Mouse (Mus musculus): Measurements from ENCODE around the gene Lrrc28. TPM values are rescaled to one million over a fixed set of nuclear protein-coding genes. Genes with fewer than 3 reads are reported as not detected.

Lrrc28 gene
- total RNA-seq, 2 experiments from 2014 or later = 17.5 to 19.6 TPM

DNA sequence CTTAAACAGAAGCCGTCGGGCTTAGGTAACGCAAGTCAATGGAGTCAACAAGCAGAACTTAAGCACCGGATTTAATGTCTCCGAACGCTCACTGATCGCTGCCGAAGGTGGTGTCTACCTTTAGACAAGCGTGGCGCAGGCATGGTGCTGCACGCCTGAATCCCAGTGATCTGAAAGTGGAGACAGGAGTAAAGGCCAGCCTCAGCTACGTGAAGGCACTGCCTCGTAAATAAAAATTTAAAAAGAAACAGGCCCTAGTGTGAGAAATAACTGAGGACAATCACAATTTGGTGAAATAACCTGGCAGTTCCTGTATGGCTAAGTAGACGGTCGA lies 580 bp upstream of the Lrrc28 start:
- DNase-seq = no peak

DNA sequence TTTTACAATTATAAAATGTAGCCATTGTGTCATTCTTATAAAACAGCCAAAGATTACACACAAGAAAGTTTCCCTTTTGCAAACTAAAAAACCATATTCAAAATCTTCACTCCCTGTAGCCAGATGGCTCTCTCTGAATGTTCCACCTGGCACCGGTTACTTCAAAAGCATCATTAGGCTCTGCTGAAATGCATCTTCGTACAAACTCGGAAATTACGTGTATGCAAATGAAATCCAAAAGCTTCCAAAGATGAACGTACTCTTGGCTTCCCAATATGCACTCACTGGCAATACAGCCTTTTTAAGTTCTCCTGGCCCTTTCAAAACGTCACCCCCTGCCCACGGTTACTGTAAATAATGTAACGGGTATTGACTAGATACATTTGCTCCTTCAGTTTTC lies 777 bp downstream of the Lrrc28 start:
- no peak for DNase-seq

DNA sequence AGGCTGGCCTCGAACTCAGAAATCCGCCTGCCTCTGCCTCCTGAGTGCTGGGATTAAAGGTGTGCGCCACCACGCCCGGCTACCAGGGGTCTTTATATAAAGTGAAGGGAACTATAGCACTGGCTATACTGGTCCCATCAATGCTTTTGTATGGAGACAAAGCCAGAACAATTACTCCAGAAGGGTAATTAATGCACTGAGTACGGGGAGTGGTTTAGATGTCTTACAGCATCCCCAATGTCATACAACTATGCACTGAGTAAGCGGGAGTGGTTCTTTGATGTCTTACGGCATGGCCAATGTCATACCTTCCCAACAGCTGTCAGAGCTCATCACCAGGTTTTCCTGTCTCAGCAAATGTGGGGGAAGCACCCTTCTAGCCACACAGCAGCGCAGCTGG lies 2.1 kb downstream of the Lrrc28 start:
- DNase-seq = no peak

DNA sequence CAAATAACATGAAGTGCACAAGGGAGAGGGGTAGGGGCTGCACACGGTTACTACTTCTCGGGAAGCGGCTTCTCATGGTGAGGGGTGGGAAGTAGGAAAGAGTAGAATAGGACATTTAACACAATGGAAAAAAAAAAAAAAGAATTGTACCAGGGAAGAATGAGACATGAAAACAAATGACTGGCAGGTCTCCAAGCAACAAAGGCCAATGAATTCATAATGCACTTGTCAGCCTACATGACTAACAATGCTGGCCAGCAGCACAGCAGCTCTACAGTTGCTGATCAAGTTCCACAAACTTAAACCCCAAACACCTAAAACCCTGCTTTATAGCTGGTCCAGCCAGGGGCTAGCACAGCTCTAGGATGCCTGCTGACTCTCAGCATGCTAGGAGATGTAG lies 6.1 kb downstream of the Lrrc28 start:
- peak; percentile 29 to 39 for DNase-seq

DNA sequence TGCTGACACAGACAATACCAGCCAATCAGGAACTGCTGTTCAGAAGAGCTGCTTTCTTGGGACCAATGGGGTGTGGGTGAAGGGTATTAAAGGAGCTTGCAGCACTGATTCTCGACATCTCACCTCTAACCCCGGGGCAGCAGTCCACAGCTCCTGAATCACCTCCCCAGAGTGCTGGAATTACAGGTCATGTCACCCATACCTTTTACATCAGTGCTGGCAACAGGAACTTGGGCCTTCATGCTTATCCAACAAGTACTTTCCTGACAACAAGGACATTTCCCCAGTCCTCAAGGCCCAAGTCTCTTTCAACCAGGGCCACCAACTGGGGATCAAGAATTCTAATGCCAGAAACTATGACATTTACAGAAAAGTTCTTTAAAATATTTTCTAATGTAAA lies 8.9 kb downstream of the Lrrc28 start:
- no peak for DNase-seq

DNA sequence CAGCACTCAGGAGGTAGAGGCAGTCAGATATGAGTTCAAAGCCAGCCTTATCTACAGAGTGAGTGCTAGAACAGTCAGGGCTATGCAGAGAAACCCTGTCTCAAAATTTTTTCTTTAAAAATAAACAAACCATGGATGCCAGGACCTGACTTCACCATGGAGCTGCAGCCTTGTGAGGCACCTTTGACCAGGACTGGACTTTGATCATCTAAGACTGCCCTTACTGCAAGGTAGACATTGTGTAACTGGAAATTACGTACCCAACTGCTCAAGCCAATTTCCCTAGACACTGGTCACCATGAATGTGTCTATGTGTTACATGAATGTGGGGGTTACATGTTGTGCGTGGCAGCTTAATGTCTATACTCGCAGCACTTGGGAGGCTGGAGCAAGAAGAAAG lies 10.9 kb downstream of the Lrrc28 start:
- DNase-seq = no peak

DNA sequence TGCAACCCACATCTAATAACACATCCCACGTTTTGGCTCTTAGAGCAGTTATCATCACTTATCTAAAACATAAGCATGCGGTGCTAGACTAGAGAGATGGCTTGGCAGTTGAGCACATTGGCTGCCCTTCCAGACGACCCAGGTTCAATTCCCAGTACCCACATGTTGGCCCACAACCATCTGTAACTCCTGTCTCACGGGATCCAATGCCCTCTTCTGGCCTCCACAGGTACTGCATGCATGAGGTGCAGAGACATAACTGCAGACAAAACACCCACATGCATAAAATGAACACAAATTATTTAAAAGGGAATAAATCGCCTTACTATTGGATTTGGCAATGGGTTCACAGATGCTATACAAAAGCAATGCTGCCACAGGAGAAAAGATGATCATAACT lies 12.7 kb downstream of the Lrrc28 start:
- no peak for DNase-seq

DNA sequence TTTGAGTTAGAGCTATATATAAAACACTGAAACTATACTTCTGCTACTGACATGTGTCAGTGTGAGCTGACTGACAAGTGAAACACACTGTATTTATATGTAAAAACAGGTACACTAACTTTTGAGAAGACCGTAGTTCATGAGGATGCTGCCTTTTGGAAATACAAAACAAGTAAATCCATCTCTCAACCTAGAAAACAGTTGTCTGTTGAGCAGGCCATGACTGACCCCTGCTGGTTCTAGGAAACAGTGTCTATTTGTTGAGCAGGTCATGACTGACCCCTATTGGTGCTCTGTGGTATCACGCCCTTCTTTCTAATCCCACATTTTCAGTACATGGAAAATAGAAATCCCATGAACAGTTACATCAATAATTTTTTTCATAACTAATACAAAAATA lies 14.3 kb downstream of the Lrrc28 start:
- peak; percentile 65 to 76 for DNase-seq

DNA sequence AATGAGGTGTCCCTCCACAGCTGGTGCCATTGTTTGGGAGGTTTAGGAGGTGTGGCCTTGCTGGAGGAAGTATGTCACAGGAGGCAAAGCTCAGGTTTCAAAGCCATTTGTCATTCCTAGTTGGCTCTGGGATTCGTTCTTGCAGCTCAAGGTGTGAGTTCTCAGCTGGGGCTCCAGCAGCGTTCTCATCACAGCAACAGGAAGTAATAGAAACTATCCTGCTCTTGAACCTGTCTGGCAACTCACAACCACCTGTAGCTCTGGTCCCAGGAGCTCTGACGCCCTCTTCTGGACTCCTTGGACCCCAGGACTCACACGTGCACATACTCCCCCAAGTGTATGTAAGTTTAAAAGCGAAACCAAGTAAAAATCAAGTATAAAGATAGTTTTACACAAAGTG lies 15.4 kb downstream of the Lrrc28 start:
- no peak for DNase-seq

DNA sequence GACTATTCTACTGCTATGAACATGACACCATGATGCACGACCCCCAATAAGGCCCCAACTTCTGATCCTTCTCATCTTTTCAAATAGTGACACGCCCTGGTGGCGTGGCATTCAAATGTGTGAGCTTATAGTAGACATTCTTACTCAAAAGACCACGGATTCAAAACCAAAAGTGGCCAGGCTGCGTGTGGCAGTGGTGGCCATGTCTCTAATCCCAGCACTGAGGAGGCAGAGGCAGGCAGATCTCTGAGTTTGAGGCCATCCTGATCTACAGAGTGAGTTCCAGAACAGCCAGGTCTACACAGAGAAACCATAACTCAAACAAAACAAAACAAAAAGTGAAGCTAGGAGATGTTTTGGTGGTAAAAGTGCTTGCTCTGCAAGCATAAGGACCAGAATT lies 18.4 kb downstream of the Lrrc28 start:
- no peak for DNase-seq

DNA sequence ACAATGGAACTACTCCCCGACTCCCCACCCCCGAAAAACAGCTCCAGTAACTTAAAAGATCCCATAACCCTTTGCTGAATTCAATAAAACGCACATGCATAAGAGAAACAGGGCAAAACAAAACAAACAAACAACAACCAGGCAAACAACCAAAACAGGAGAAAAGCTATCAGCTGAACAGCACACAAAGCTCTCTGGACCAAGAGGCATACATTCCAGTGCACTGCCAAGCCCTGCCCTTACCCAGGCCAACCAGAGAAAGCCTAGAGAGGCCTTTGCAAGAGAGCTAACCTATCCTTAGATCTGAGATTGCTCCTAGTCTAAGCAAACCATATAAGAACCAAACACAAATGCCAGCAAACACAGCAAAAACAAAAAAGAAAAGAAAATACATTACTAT lies 22.9 kb downstream of the Lrrc28 start:
- DNase-seq = no peak

DNA sequence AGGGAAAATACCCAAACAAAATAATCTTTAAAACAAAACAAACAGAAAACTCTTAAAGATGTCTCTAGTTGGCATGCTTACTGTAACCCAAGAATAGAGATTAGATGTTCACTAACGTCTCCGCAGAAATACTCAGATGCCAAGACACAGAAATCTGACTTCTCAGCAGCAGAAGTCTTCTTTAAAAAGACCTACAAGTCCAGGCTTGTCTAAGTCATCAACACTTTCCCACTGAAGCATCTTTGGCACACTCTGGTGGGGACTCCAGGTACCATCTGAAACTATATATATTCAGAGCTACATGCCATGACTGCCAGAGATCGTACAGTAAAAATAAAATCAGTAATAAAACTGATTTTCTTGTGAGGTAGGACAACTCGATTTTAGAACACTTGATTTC lies 25.2 kb downstream of the Lrrc28 start:
- DNase-seq = no peak

DNA sequence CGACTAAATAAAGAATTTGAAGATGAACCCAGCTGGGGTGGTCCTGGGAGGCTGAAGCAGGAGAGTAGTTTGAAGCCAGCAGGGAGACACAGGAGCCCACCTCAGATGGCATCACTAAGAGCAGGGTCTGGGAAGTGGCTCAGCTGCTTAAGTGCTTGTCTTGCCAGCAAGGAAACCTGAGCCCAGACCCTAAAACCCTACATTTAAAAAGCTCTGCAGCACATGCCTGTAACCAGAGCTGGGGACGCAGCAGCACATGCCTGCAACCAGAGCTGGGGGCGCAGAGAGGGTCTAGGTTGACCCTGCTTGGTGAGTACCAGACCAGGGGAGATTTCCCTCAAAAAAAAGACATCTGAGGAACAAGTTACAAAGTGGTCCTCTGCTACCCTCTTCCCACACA lies 26.8 kb downstream of the Lrrc28 start:
- no peak for DNase-seq

DNA sequence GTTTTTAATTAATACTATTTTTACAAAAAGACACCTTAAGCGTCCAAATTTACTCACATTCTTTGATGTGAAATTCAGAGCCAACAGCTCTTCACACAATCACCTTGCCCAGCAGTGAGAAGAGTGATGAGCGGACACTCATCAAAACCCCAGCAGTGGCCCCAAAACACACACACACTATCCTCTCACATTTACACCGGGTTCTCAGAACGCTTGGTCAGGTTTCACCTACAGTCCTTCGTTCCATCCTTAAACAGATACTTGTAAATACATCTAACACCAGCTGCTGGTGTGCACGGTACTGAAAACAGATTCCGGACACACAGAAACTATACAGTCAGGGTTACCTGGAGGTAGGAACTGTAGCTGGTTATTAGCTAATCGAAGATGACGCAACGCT lies 27.4 kb downstream of the Lrrc28 start:
- DNase-seq = no peak

DNA sequence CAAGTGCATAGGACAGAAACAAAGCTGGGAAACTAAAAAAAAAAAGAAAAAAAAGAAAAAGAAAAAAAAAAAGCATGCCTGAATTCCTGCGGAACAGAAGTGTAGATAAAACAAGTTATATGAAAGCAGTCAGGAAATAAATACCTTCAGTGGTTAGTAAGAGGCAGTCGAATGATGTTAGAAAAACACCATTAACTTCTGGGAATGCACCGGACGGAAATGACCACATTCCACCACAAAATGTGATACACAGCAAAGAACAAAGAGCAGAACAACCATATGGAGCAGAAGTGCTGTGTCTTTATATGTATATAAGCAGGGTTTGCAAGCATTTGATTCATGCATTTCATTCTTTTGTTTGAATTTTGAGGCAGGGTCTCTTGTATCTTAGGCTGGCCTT lies 28.2 kb downstream of the Lrrc28 start:
- no peak for DNase-seq

DNA sequence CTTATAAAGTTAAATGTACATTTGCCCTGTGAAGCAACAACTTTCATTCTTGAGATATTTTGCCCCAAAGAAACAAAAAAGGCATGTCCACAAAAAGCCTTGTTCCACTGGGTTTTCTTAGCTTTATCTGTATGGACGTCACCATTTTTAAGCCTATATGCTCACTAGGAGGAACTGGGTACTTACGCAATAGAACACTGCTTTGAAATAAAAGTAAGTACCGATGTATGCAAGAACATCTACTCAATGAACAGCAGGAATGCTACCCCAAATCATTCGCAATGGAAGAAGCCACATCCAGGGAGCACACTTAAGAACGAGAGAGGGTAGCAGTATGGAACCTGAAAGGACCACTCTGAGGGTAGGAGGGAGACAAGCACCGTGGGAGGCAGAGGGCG lies 30.6 kb downstream of the Lrrc28 start:
- no peak for DNase-seq

DNA sequence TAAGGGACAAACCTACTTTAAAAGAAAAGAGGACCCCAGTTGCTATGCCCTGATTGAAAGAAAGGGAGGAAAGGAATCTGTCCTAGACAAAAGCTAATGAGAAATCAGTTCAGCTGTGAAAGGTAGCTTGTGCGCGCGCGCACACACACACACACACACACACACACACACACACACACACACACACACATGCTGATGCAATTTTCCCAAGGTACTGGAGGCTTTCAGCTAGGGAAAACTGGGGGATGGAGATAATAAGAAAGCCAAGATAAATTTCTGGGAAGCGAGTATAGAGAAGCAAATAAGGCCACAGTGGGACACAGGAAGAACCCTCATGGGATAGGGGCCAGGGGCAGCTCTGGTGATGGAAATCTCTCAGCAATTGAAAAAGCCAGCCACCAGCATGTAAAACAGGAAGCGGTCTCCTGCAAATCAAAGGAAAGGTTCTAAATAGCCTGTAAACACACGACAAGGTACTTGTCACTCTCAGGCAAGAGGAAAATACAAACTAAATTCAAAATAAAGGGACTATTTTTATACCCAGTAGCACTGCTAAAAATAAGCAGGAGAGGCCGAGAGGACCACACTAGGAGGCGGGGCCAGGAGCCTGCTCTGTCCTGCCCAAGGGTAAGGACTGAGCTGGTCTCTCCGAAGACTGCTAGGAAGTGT lies 31.1 kb downstream of the Lrrc28 start:
- peak; percentile 14 to 26 for DNase-seq

DNA sequence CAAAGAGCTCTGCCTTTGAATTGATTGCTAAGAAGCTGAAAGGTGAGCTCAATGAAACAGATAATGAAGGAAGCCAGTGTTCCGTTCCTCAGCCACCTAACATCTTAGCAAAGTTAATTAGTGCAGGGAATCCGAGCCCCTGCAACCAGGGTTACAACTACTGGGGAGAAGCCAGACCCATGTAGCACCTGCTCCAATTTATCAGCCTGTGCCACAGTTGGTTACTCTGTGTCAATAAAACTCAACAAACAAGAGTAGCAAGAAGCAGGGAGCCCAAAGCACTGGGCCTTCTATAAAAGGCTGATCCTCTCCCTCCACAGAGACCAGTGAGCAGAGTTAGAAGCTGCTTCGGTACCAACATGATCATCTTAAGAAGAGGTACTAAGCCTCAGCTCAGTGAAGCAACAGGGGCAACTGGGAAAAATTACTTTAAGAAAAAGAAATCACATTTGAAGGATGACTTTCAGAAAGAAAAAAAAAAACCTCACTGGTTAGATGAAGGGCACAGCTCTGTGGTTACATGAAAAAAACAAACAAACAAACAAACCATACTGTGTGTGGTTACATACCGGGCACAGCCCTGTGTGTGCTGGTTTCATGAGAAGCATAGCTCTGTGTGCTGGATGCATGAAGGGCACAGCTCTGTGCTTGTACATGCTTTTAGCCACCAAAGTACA lies 36.6 kb downstream of the Lrrc28 start:
- DNase-seq = no peak

DNA sequence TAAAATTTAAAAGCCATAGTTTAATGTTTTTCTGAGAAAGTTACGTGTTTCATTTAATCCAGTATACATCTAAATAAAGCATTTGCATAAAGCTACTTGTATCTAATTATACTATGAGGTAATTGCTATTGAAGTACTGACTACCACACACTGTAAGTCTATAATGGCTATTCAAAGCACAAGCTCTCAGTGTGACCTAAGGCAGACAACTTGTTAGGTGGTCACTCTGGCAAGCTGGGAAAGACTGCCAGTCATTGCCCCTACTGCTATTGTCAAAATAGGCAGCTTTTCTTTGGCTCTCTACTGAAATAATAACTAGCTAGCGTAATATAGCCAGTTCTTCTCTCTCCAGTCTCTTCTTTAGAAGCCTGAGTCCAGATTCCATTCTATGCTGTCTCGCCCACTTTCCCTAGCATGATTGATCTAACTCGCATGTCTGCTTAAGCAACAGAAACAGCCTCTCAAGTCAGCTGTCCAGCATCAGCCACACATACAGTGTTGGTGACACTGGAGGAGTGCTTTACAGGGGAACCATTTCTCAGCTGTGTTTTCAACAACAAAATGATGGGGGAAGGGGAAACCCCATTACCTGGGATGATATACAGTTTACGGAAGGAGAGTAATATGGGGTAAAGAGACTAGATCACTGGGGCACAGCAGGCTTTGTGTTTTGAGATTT lies 37.3 kb downstream of the Lrrc28 start:
- DNase-seq = no peak

DNA sequence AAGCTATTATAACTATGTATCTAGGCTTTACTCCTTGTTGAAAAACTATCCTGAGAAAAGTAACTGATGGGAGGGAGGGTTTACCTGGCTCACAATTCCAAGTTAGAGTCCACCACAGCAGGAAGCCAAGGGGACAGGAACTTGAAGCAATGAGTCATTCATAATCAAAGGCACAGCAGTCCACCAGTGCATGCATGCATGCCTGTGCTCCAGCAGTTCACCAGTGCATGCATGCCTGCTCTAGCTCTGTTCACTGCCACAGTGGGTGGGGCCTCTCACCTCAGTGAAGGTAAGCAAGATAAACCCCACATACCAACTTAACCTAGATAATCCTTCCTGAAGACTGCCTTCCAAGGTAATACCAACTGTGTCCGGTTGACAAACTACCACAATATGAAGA lies 38.8 kb downstream of the Lrrc28 start:
- DNase-seq = no peak

DNA sequence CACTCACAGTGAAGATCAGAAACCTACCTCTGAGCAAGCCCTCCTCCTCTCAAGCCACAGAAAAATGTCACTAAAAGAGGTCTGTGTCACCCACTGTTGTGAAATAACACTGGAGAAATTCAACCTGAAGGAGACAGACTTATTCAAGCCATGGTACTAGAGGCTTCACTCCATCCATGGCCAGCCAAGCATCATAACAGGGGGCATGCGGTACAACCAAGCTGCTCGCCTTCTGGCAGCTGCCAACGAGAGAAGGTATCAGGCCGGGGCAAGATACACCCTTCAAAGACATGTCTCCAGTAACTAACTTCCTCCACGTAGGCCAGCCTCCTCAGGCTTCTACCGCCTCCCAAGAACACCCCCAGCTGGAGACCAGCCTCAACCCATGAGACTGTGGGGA lies 40.0 kb downstream of the Lrrc28 start:
- DNase-seq = no peak

DNA sequence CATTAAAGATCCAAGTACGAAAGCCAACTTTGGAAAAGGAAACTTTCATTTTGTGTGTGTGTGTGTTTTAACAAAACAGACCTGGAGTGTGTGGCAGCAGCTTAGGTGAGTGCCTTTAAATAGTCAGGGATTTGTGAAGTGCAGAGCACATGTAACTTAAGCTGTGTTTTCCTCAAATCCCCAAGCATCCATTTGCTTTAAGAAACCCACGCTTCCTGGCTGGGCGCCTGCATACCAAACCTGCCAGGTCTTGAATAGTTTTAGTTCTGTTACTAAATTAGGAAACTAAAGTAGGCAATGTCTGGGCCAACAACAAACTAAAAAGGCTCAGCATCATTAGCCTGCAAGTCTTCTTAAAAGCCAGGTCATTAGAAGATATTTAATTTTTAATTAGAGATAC lies 47.0 kb downstream of the Lrrc28 start:
- peak in 1 of 2 experiments; percentile 23 for DNase-seq

DNA sequence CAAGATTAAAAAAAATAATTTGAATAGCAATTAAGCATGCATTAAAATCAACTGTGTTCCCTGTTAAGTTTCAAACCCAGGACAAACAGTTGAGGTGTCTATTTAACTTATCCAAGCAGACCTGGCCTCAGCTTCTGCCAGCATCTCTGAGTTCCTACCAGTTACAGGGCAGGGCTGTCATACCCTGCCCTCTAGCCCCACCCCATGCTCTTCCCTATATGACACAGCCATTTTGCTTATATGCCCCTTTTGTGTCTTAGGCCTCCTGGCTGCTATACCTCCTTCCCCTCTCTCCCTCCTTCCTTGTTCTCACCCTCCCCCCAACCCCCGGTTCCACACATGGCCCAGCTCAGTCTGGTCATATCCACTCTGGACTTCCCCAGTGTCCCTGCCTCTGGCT lies 48.1 kb downstream of the Lrrc28 start:
- no peak for DNase-seq

DNA sequence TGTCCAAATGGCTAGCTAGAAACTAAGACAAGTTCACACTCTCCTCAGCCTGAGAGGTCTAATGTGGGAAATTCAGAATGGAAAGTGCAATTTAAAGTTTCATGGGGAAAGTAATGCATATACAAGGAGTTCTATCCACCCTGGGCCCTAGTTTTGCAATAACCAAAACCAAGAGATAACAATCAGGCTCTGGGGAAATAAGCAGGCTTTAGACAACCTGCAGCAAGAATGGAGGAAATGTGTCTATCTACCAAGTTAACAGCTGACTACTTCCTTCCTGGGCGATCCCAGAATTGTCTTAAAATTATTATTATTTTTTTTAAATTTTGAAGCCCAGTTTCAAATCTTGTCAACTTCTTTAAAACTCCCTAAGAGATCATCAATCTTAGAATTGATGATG lies 48.7 kb downstream of the Lrrc28 start:
- DNase-seq = no peak

Data from adrenal gland, postnatal 36 days (tissue).